Comparison of ENCODE assay signal across 21 mouse cellular contexts in the genomic region with DNA sequence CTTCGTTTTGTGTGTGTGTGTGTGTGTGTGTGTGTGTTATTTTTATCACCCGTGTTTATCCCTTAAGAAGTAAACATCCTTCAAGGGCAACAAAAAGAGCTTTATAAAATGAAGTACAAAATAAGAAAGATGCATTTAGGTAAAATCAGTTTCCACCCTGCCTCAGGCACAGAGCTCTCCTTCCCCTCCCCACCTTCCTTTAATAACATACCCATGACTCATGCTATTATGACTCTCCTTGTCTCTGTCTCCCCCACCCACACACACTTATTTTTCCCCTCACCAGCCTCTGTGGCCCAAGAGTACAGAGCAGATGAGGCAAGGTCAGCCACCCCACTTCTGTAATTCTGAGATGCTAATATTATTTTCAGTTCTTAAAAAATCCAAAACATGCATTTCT.
A peak's percentile ranks its signal among the peaks of the same experiment; 100 is the strongest.
DNase-seq lines count a peak whose midpoint lies in the region; ATAC-seq and TF ChIP-seq lines count a peak whose summit lies in the region.
"Had no signal": no experiment of that assay in that cellular context is flagged by ENCODE, and none has a peak within 500 bp of the region (broad histone marks: within the 10 kb centered on the region; RNA-seq: fewer than 3 reads in every experiment).

No protein-coding gene starts in this region.

- no peak for TF ChIP-seq RAD21 in CH12.LX (IDR thresholded peaks at IDR 0.05; ENCODE audit: low read depth, low read length)

- H3K4me3 ChIP-seq in CH12.LX (replicated peaks in 1 of 3; ENCODE audit: low read depth in 2 of 3, low read length in 2 of 3, poor library complexity in 1 of 3): no peak overlapping the region
- H3K4me3 ChIP-seq in hindbrain, embryonic 11.5 days (ENCODE audit: low read depth, low read length): no peak overlapping the region
- H3K4me3 ChIP-seq: embryonic facial prominence, embryonic 12.5 days; forebrain, embryonic 12.5 days; heart, adult 2 months; heart, embryonic 12.5 days; hindbrain, embryonic 10.5 days; hindbrain, embryonic 15.5 days had no signal

- H3K36me3 ChIP-seq in CH12.LX (replicated peaks in 1 of 2; ENCODE audit: control insufficient read depth in 1 of 2, insufficient read depth in 1 of 2, low read length in 1 of 2): no peaks in the 10 kb centered on the region
- no peaks in the 10 kb centered on the region for H3K36me3 ChIP-seq in hindbrain, embryonic 11.5 days (ENCODE audit: control insufficient read depth, insufficient read depth, low read length)
- H3K36me3 ChIP-seq: embryonic facial prominence, embryonic 12.5 days; forebrain, embryonic 12.5 days; heart, embryonic 12.5 days; hindbrain, embryonic 10.5 days; hindbrain, embryonic 15.5 days had no signal

- no peak overlapping the region for H3K27ac ChIP-seq in CH12.LX (ENCODE audit: insufficient read depth, low read depth)
- no peak overlapping the region for H3K27ac ChIP-seq in hindbrain, embryonic 11.5 days (ENCODE audit: low read depth, low read length)
- H3K27ac ChIP-seq: embryonic facial prominence, embryonic 12.5 days; forebrain, embryonic 12.5 days; heart, adult 2 months; hindbrain, embryonic 10.5 days; hindbrain, embryonic 15.5 days had no signal

- no peak overlapping the region for H3K4me2 ChIP-seq in CH12.LX (ENCODE audit: insufficient read depth, low read depth, poor library complexity, severe bottlenecking)
- no peak overlapping the region for H3K4me2 ChIP-seq in hindbrain, embryonic 11.5 days (replicated peaks; ENCODE audit: low read depth, low read length)
- H3K4me2 ChIP-seq: embryonic facial prominence, embryonic 12.5 days; forebrain, embryonic 12.5 days; heart, embryonic 12.5 days; hindbrain, embryonic 15.5 days had no signal

- no peak for TF ChIP-seq EP300 in CH12.LX (IDR thresholded peaks at IDR 0.05; ENCODE audit: low read length)

- no peak for ATAC-seq in Patski
- no peak for ATAC-seq in hindbrain, embryonic 11.5 days (ENCODE audit: low FRiP score)
- ATAC-seq: activated CD4-positive, CD25-positive, alpha-beta regulatory T cell, adult 4 months; forebrain, embryonic 16.5 days; intestine, embryonic 16.5 days had no signal

- no peak for TF ChIP-seq CTCF in CH12.LX (conservative IDR thresholded peaks at IDR 0.05 in 1 of 2, IDR thresholded peaks at IDR 0.05 in 1 of 2; ENCODE audit: low read depth in 2 of 2, low read length in 2 of 2)
- no peak for TF ChIP-seq CTCF in Patski (IDR thresholded peaks at IDR 0.05)

- dilution Hi-C loops in CH12.LX (cut with MboI; ENCODE audit: extremely low pct_ligation_motif_present, extremely low pct_unique_long_range_greater_than_20kb, low sequenced_read_pairs): no loop called here

- TF ChIP-seq POLR2A in CH12.LX (IDR thresholded peaks at IDR 0.05; ENCODE audit: low read depth, low read length): no peak

- intact Hi-C loops in left cerebral cortex, postnatal 10 days (cut with DNase I): no loop called here

- POLR2A ChIA-PET in Patski (lab: Charles Lee): no interaction called here

- in situ Hi-C loops in CH12.LX (cut with MboI; ENCODE audit: low pct_ligation_motif_present, low pct_unique_long_range_greater_than_20kb, low sequenced_read_pairs) (no loop called here), Patski (cut with MboI; ENCODE audit: low pct_unique_long_range_greater_than_20kb) (no loop called here)

- H3K27me3 ChIP-seq in CH12.LX (replicated peaks) (no peaks in the 10 kb centered on the region), Patski (no peaks in the 10 kb centered on the region)
- no peaks in the 10 kb centered on the region for H3K27me3 ChIP-seq in hindbrain, embryonic 11.5 days (ENCODE audit: control insufficient read depth, insufficient read depth, low read length)
- H3K27me3 ChIP-seq: embryonic facial prominence, embryonic 12.5 days; forebrain, embryonic 12.5 days; heart, embryonic 12.5 days; hindbrain, embryonic 15.5 days had no signal

- no peaks in the 10 kb centered on the region for H3K4me1 ChIP-seq in CH12.LX (ENCODE audit: control insufficient read depth in 1 of 2, insufficient read depth in 2 of 2)
- no peaks in the 10 kb centered on the region for H3K4me1 ChIP-seq in hindbrain, embryonic 11.5 days (replicated peaks; ENCODE audit: control insufficient read depth, insufficient read depth, low read length)
- H3K4me1 ChIP-seq: embryonic facial prominence, embryonic 12.5 days; forebrain, embryonic 12.5 days; heart, embryonic 12.5 days; hindbrain, embryonic 10.5 days; hindbrain, embryonic 15.5 days had no signal

- H3K79me2 ChIP-seq in CH12.LX (replicated peaks; ENCODE audit: control insufficient read depth, extremely low read depth, insufficient read depth, poor library complexity, severe bottlenecking): no peaks in the 10 kb centered on the region

- CTCF ChIA-PET in Patski (lab: Charles Lee): interaction anchor here (0.7 to 1.2 kb wide), 2 partner anchors 10 to 303 kb away, joined by 3 read pairs; no protein-coding TSS in a partner anchor

- H3K9me3 ChIP-seq in CH12.LX (replicated peaks; ENCODE audit: low read length): no peaks in the 10 kb centered on the region
- no peaks in the 10 kb centered on the region for H3K9me3 ChIP-seq in hindbrain, embryonic 11.5 days (ENCODE audit: control insufficient read depth, low read length)
- H3K9me3 ChIP-seq: embryonic facial prominence, embryonic 12.5 days; forebrain, embryonic 12.5 days; heart, embryonic 12.5 days; hindbrain, embryonic 10.5 days; hindbrain, embryonic 15.5 days had no signal

- peak; percentile 19 for DNase-seq in ovary, adult 18-20 months (ENCODE audit: low spot score)
- DNase-seq in ovary, postnatal 36 days (ENCODE audit: low spot score): no peak
- DNase-seq in CH12.LX (ENCODE audit: extremely low read depth) (peak; percentile 6), Patski (ENCODE audit: low read depth, low spot score) (peak; percentile 10)
- DNase-seq in hindbrain, embryonic 11.5 days (ENCODE audit: low spot score): no peak
- DNase-seq in retina, postnatal 1 day: no peak
- DNase-seq in left cerebral cortex, postnatal 10 days (ENCODE audit: extremely low spot score in 1 of 2, low spot score in 2 of 2): no peak
- DNase-seq: adrenal gland, postnatal 25 days; B cell, adult 2 months; cerebellum, adult 2 months; cerebellum, postnatal 10 days; gastrocnemius, postnatal 10 days; heart, adult 2 months had no signal

- no peak overlapping the region for H3K9ac ChIP-seq in CH12.LX (ENCODE audit: insufficient read depth, low read depth)
- H3K9ac ChIP-seq in hindbrain, embryonic 11.5 days (ENCODE audit: low read depth, low read length): no peak overlapping the region
- H3K9ac ChIP-seq: embryonic facial prominence, embryonic 12.5 days; forebrain, embryonic 12.5 days; heart, embryonic 12.5 days; hindbrain, embryonic 15.5 days had no signal

- 84% methylated on average over 2 of the region's 2 CpGs for WGBS in hindbrain, embryonic 11.5 days

TF ChIP-seq in CH12.LX, 34 proteins besides CTCF, POLR2A, EP300 and RAD21:
- TF ChIP-seq IRF4 (IDR thresholded peaks at IDR 0.05; ENCODE audit: low read depth, low read length) (no peak), SMC3 (IDR thresholded peaks at IDR 0.05; ENCODE audit: low read depth, low read length) (no peak)

Comparison
In these comparisons a context has a peak if more than half of its experiments do, and no peak if none do; other contexts are left out.
1. DNase-seq: peak in ovary, adult 18-20 months (single experiment), CH12.LX (single experiment) and Patski (single experiment); none in ovary, postnatal 36 days (single experiment), hindbrain, embryonic 11.5 days (single experiment), retina, postnatal 1 day (single experiment) and left cerebral cortex, postnatal 10 days (0 of 2).